Mouse (Mus musculus) left cerebral cortex, adult 11 months (tissue): ENCODE data around the gene Rnf152.

Experiments
- DNase-seq: peaks from one replicate; pipeline ENCODE4 v3.0.0; 2022; ENCODE audit warnings: low spot score

Rnf152 gene

GRCm38 (mm10) chr1:105356291-105357011 is at the start of gene Rnf152:
TSS of gene Rnf152 (minus strand) at chr1:105356710.
- DNase-seq = no peak

- DNase-seq = no peak
These were observed 46.3 kb upstream of the Rnf152 start for GRCm38 (mm10) chr1:105402853-105403252.

- no peak for DNase-seq
These were observed 27.8 kb upstream of the Rnf152 start for GRCm38 (mm10) chr1:105384141-105384937.

GRCm38 (mm10) chr1:105377546-105377945 is 21.0 kb upstream of the Rnf152 start:
- DNase-seq = no peak

GRCm38 (mm10) chr1:105374618-105375017 is 18.1 kb upstream of the Rnf152 start:
- no peak for DNase-seq

- DNase-seq = no peak
These were observed 6.2 kb upstream of the Rnf152 start for GRCm38 (mm10) chr1:105362701-105363100.

- DNase-seq = no peak
These were observed 2.4 kb upstream of the Rnf152 start for GRCm38 (mm10) chr1:105358896-105359295.

- DNase-seq = no peak
These were observed 610 bp downstream of the Rnf152 start for GRCm38 (mm10) chr1:105355910-105356290.

GRCm38 (mm10) chr1:105354901-105355891 is 1.3 kb downstream of the Rnf152 start:
- no peak for DNase-seq

- no peak for DNase-seq
These were observed 4.7 kb downstream of the Rnf152 start for GRCm38 (mm10) chr1:105351806-105352205.

- DNase-seq = no peak
These were observed 14.2 kb downstream of the Rnf152 start for GRCm38 (mm10) chr1:105342305-105342704.

- DNase-seq = no peak
These were observed 15.6 kb downstream of the Rnf152 start for GRCm38 (mm10) chr1:105340943-105341342.

GRCm38 (mm10) chr1:105337397-105337796 is 19.1 kb downstream of the Rnf152 start:
- DNase-seq = no peak

GRCm38 (mm10) chr1:105336096-105336495 is 20.4 kb downstream of the Rnf152 start:
- no peak for DNase-seq

- no peak for DNase-seq
These were observed 24.3 kb downstream of the Rnf152 start for GRCm38 (mm10) chr1:105332087-105332731.

GRCm38 (mm10) chr1:105331605-105332004 is 24.9 kb downstream of the Rnf152 start:
- DNase-seq = no peak

GRCm38 (mm10) chr1:105330581-105331320 is 25.8 kb downstream of the Rnf152 start:
- no peak for DNase-seq

GRCm38 (mm10) chr1:105327789-105328188 is 28.7 kb downstream of the Rnf152 start:
- no peak for DNase-seq

- DNase-seq = no peak
These were observed 31.9 kb downstream of the Rnf152 start for GRCm38 (mm10) chr1:105324636-105325035.

- DNase-seq = no peak
These were observed 42.3 kb downstream of the Rnf152 start for GRCm38 (mm10) chr1:105314010-105314800.
